Mouse (Mus musculus): ENCODE data around the gene Slc27a4.

Gene Slc27a4

GRCm38 (mm10) chr2:29857341-29857740, 54.9 kb downstream of the Slc27a4 start:
- no peak for DNase-seq

GRCm38 (mm10) chr2:29857967-29858366, 55.5 kb downstream of the Slc27a4 start:
- DNase-seq = no peak

GRCm38 (mm10) chr2:29858748-29859473, 56.5 kb downstream of the Slc27a4 start:
- no peak for DNase-seq

- no peak for DNase-seq
These were observed 62.7 kb downstream of the Slc27a4 start for GRCm38 (mm10) chr2:29865125-29865524.
